Mouse (Mus musculus) heart, embryonic 15.5 days (tissue): ENCODE results near the gene Gm26992. TPM values are rescaled to one million over a fixed set of nuclear protein-coding genes. Genes with fewer than 3 reads are reported as not detected.
A peak's percentile ranks its signal among the peaks of the same experiment; 100 is the strongest.
"Not testable (repeated sequence)": the region's sequence is repeated elsewhere in the genome, so short reads cannot be mapped to it uniquely, and the experiment has no call there.

Experiments used
- ATAC-seq: fragments of 200-750 bp; cut with Nextera tagmentation; replicated peaks from 2 replicates; pipeline ENCODE4 v1.8.0; 2017; ENCODE audit warnings: low read depth, moderate TSS enrichment; ENCODE audit not compliant: insufficient number of reproducible peaks, insufficient read depth, low FRiP score
- H3K27ac ChIP-seq: fragments of 300-500 bp; sonication (generic); 2 replicates; pipeline ENCODE4 v1.5.1; 2015; ENCODE audit warnings: mild to moderate bottlenecking, inconsistent platforms
- H3K27me3 ChIP-seq: fragments of 300-500 bp; sonication (generic); 2 replicates; pipeline ENCODE4 v1.6.1; 2015; ENCODE audit warnings: inconsistent platforms
- H3K36me3 ChIP-seq: fragments of 300-500 bp; sonication (generic); 2 replicates; pipeline ENCODE4 v1.6.1; 2015; ENCODE audit warnings: mild to moderate bottlenecking, inconsistent platforms
- H3K4me1 ChIP-seq: fragments of 300-500 bp; sonication (generic); replicated peaks from 2 replicates; pipeline ENCODE4 v1.6.1; 2015; ENCODE audit warnings: inconsistent platforms
- H3K4me2 ChIP-seq: fragments of 300-500 bp; sonication (generic); 2 replicates; pipeline ENCODE4 v1.6.1; 2015; ENCODE audit warnings: inconsistent platforms, mild to moderate bottlenecking, moderate library complexity
- H3K4me3 ChIP-seq: fragments of 300-500 bp; sonication (generic); 2 replicates; pipeline ENCODE4 v1.5.1; 2015; ENCODE audit warnings: mild to moderate bottlenecking, inconsistent platforms
- H3K9ac ChIP-seq: fragments of 300-500 bp; sonication (generic); 2 replicates; pipeline ENCODE4 v1.6.1; 2015; ENCODE audit warnings: mild to moderate bottlenecking, inconsistent platforms
- H3K9me3 ChIP-seq: fragments of 300-500 bp; sonication (generic); replicated peaks from 2 replicates; pipeline ENCODE4 v1.6.1; 2016; ENCODE audit warnings: inconsistent platforms
- WGBS: fragments of 180-500 bp; shearing (Covaris S2); methylation state at CpG from one replicate; pipeline ENCODE4 v1.1.7; 2015; ENCODE audit warnings: mixed read lengths; 5-methylcytosine and 5-hydroxymethylcytosine counted together
- polyA plus RNA-seq: library from polyadenylated mRNA; unstranded; fragments of >200 nt; fragmentation: Nextera tagmentation; extraction: Ambion mirVana; gene quantifications from 2 replicates; pipeline ENCODE4 v1.2.1, GENCODE M21; 2015

Gm26992 gene
- polyA plus RNA-seq, 1 experiment from 2014 or later = not detected

- WGBS = 5% methylated on average over 34 of the region's 34 CpGs
- ATAC-seq = no peak
- H3K9ac ChIP-seq = no peak overlapping the region
- peaks cover 53% of the 10 kb centered on the region for H3K27me3 ChIP-seq
- no peaks in the 10 kb centered on the region for H3K36me3 ChIP-seq
- H3K27ac ChIP-seq = no peak overlapping the region
- no peaks in the 10 kb centered on the region for H3K4me1 ChIP-seq
- H3K9me3 ChIP-seq = no peaks in the 10 kb centered on the region
- H3K4me3 ChIP-seq = peak overlapping the region; percentile 47
- H3K4me2 ChIP-seq = peak overlapping the region; percentile 73
Measured at GRCm38 (mm10) chrX:103447539-103448169, 25.8 kb downstream of the Gm26992 start.

GRCm38 (mm10) chrX:103448429-103448828 is 26.6 kb downstream of the Gm26992 start:
- peak overlapping the region; percentile 47 for H3K4me3 ChIP-seq
- peaks cover 50% of the 10 kb centered on the region for H3K27me3 ChIP-seq
- not testable (repeated sequence) for H3K36me3 ChIP-seq, ATAC-seq, H3K27ac ChIP-seq, H3K9ac ChIP-seq, H3K9me3 ChIP-seq, H3K4me1 ChIP-seq
- 39% methylated on average over 12 of the region's 13 CpGs for WGBS
- H3K4me2 ChIP-seq = peak overlapping the region; percentile 73

GRCm38 (mm10) chrX:103448943-103449722 is 27.3 kb downstream of the Gm26992 start:
- 71% methylated on average over 22 of the region's 27 CpGs for WGBS
- H3K27ac ChIP-seq, ATAC-seq, H3K9me3 ChIP-seq, H3K4me3 ChIP-seq, H3K9ac ChIP-seq, H3K36me3 ChIP-seq, H3K4me1 ChIP-seq, H3K4me2 ChIP-seq: not testable (repeated sequence)
- peaks cover 47% of the 10 kb centered on the region for H3K27me3 ChIP-seq

GRCm38 (mm10) chrX:103452815-103453214 is 31.0 kb downstream of the Gm26992 start:
- Histone ChIP-seq H3K27me3 (peaks cover 18% of the 10 kb centered on the region), H3K9me3 (no peaks in the 10 kb centered on the region), H3K9ac (no peak overlapping the region), H3K27ac (no peak overlapping the region), H3K4me2 (no peak overlapping the region), H3K4me3 (no peak overlapping the region), H3K4me1 (no peaks in the 10 kb centered on the region), H3K36me3 (no peaks in the 10 kb centered on the region)
- ATAC-seq = no peak
- 82% methylated on average over 6 of the region's 6 CpGs for WGBS

- Histone ChIP-seq H3K4me1 (no peaks in the 10 kb centered on the region), H3K36me3 (no peaks in the 10 kb centered on the region), H3K4me3 (no peak overlapping the region), H3K27me3 (no peaks in the 10 kb centered on the region), H3K9me3 (no peaks in the 10 kb centered on the region), H3K27ac (no peak overlapping the region), H3K9ac (no peak overlapping the region), H3K4me2 (no peak overlapping the region)
- WGBS = 72% methylated on average over 5 of the region's 5 CpGs
- no peak for ATAC-seq
Measured at GRCm38 (mm10) chrX:103460056-103460455, 38.2 kb downstream of the Gm26992 start.

- Histone ChIP-seq H3K36me3 (no peaks in the 10 kb centered on the region; the same call in 1 of the 2 replicates), H3K4me3 (no peak overlapping the region), H3K4me1 (no peaks in the 10 kb centered on the region), H3K9me3 (no peaks in the 10 kb centered on the region), H3K4me2 (no peak overlapping the region), H3K27me3 (no peaks in the 10 kb centered on the region), H3K27ac (no peak overlapping the region), H3K9ac (no peak overlapping the region)
- no peak for ATAC-seq
- WGBS = 69% methylated on average over 2 of the region's 2 CpGs
Measured at GRCm38 (mm10) chrX:103468998-103469397, 47.2 kb downstream of the Gm26992 start.

GRCm38 (mm10) chrX:103472346-103472745 is 50.5 kb downstream of the Gm26992 start:
- H3K9me3 ChIP-seq = no peaks in the 10 kb centered on the region
- no peaks in the 10 kb centered on the region for H3K27me3 ChIP-seq
- no peak overlapping the region for H3K27ac ChIP-seq
- no peaks in the 10 kb centered on the region for H3K4me1 ChIP-seq
- no peak overlapping the region for H3K4me2 ChIP-seq
- no peak overlapping the region for H3K9ac ChIP-seq
- H3K36me3 ChIP-seq = no peaks in the 10 kb centered on the region; the same call in 1 of the 2 replicates
- ATAC-seq = no peak
- no peak overlapping the region for H3K4me3 ChIP-seq
- WGBS = 71% methylated on average over 3 of the region's 3 CpGs

- H3K9me3 ChIP-seq = no peaks in the 10 kb centered on the region
- H3K27ac ChIP-seq = no peak overlapping the region
- no peak for ATAC-seq
- H3K36me3 ChIP-seq = no peaks in the 10 kb centered on the region
- H3K27me3 ChIP-seq = no peaks in the 10 kb centered on the region
- WGBS = 11% methylated on average over 3 of the region's 3 CpGs
- H3K9ac ChIP-seq = no peak overlapping the region
- H3K4me1 ChIP-seq = no peaks in the 10 kb centered on the region
- no peak overlapping the region for H3K4me3 ChIP-seq
- 0 out of 2 replicates have a peak overlapping the region, but pooled peaks have one; percentile 8 for H3K4me2 ChIP-seq
Measured at GRCm38 (mm10) chrX:103477507-103477906, 55.7 kb downstream of the Gm26992 start.

- 71% methylated on average over 32 of the region's 32 CpGs for WGBS
- 0 out of 2 replicates have a peak, but pooled peaks have one; percentile 53 for ATAC-seq
Measured at GRCm38 (mm10) chrX:103481243-103482096, 59.7 kb downstream of the Gm26992 start.

GRCm38 (mm10) chrX:103482097-103482451 is 60.3 kb downstream of the Gm26992 start:
- Histone ChIP-seq H3K9me3 (no peaks in the 10 kb centered on the region), H3K4me2 (peak overlapping the region; percentile 51), H3K4me1 (no peaks in the 10 kb centered on the region), H3K9ac (peak overlapping the region; percentile 50), H3K4me3 (peak overlapping the region; percentile 49), H3K36me3 (no peaks in the 10 kb centered on the region), H3K27me3 (no peaks in the 10 kb centered on the region), H3K27ac (peak overlapping the region; percentile 83)
- no peak for ATAC-seq
- 64% methylated on average over 24 of the region's 24 CpGs for WGBS

More at GRCm38 (mm10) chrX:103481243-103482096, 59.7 kb downstream of the Gm26992 start:
- H3K36me3 ChIP-seq = no peaks in the 10 kb centered on the region
- H3K9ac ChIP-seq = peak overlapping the region; percentile 50
- peak overlapping the region; percentile 49 for H3K4me3 ChIP-seq
- H3K4me2 ChIP-seq = peak overlapping the region; percentile 51
- no peaks in the 10 kb centered on the region for H3K27me3 ChIP-seq
- no peaks in the 10 kb centered on the region for H3K4me1 ChIP-seq
- H3K27ac ChIP-seq = peak overlapping the region; percentile 83
- H3K9me3 ChIP-seq = no peaks in the 10 kb centered on the region

- H3K9ac ChIP-seq = no peak overlapping the region
- no peaks in the 10 kb centered on the region for H3K36me3 ChIP-seq
- no peaks in the 10 kb centered on the region for H3K27me3 ChIP-seq
- 74% methylated on average over 17 of the region's 17 CpGs for WGBS
- H3K4me2 ChIP-seq = peak overlapping the region; percentile 53
- H3K27ac ChIP-seq = no peak overlapping the region
- H3K4me3 ChIP-seq = peak overlapping the region; percentile 49
- no peaks in the 10 kb centered on the region for H3K4me1 ChIP-seq
- no peaks in the 10 kb centered on the region for H3K9me3 ChIP-seq
- ATAC-seq = no peak
Measured at GRCm38 (mm10) chrX:103483047-103483446, 61.2 kb downstream of the Gm26992 start.
